Mouse (Mus musculus) kidney, postnatal 36 days (tissue): ENCODE data around the gene Trmt1.

Source experiments
- DNase-seq, 2 experiments: peaks; one replicate each; pipeline ENCODE4 v3.0.0; 2021 to 2022; ENCODE audit warnings: mixed read lengths in 2 of 2

The Trmt1 gene

DNA sequence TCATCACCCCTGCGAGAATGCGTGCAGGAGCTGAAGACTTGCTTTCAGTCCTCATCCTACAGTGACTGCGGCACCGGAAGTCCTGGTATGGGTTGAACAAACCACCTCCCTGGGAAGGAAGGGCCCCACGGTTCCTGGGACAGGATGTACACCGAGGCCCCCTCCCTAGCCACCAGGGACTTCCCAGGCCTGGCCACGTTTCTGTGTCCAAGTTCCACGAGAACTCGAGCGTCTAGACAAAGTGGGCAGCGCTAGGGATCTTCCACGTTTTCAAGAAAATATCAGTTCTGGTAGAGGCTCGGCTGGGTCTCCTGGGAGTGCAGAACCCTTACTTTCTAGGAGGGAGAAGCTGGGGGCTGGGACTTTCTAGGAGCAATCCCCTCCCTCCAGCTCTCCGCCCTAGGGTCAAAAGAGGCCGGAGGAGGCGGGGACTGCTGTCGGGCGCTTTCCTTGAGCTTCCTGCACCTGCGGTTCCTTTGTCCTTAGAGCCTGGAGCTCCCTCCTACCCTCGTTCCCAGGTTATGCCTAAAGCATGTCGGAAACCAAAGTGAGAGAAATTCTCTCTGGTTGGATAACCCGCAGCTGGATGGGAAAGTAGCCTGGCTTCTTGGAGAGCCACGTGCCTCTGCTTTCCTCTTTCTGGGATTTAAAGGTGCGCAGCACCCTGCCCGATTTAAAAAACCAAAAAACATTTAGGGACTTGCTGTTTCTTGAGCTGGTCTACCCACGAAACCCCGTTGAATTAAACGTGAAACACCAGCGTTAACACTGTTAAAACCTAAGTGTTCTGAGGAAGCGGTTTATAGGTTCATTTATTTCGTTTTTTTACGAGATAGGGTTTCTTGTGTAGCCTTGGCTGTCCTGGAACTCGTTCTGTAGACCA lies 25.9 kb upstream of the Trmt1 start:
- DNase-seq, result peak; percentile 79 to 82

DNA sequence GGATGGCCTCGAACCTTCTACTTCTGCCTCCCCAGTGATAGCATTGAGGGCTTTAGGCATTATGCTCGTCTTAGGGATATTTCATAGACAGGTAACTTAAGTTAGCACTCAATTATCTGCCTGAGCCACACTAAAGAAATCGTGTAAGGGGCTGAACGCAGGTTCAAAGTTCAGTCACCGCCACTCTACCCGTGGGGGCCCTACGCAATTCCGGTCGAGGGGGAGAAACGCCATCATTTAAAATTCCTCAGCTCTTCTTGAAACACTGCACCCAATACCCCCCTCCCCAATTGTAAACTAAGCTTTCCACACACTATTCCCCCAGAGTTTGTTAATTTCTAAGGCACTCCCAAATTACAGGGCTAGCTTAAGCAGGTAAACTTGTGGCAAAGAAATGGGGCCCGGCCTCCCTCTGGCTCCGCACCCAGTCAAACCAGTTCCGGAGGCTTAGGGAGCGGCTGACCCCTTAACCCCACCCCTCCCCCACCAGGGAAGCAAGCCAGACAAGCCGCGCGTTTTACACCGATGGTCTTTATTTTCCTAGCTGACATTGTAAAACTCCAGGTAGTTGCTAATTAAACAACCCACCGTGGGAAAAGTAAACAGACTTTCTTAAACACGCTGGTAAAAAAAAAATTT lies 25.2 kb upstream of the Trmt1 start:
- DNase-seq, result peak; percentile 78 to 89

DNA sequence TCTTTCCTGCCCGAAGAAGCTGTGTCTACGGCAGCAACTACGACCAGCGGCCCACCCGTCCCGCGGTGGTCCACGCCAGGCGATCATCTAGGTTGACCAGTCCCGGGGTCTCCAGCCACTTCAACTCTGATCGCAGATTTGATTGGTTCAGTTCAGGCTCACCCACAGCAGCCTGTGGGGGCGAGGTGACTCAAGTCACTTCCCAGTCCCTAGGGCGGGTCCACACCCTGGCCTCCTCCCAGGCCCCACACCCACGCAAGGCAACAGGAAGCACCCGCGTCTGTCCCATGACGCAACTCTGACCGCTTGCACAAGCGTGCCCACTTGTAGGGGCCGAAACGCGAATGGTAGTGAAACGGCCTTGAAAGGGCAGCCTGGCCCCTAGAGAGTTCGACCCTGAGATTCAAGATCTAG lies 24.6 kb upstream of the Trmt1 start:
- peak; percentile 91 to 94 for DNase-seq

DNA sequence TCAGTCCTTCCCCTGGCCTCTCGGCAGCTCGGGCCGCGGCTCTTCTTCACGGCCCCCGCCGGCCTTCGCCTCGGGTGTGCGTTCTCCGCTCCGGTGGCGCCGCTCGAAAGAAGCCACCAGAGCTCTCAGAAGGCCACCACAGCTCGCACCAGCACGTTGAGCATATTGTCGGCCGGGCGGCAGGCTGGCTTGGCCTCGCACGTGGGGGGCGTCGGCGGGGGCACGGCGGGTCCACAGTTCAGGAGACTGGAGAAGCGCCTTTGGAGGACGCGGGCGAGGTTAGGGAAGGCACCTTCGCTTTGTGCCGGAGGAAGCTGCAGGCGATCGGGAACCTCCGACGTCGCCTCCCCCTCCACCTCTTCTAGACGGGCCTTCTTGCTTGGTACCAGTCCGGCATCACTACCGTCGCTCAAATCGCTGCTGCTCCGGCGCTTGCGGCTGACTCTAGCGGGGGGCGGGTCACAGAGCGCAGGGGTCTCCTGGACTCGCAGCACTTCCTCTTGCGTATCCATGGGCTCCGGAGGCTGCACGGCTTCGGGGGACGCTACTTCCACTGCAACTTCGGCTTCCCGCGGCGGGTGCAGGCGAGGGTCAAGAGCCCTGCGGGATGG lies 24.0 kb upstream of the Trmt1 start:
- peak in 1 of 2 experiments; percentile 69 for DNase-seq

DNA sequence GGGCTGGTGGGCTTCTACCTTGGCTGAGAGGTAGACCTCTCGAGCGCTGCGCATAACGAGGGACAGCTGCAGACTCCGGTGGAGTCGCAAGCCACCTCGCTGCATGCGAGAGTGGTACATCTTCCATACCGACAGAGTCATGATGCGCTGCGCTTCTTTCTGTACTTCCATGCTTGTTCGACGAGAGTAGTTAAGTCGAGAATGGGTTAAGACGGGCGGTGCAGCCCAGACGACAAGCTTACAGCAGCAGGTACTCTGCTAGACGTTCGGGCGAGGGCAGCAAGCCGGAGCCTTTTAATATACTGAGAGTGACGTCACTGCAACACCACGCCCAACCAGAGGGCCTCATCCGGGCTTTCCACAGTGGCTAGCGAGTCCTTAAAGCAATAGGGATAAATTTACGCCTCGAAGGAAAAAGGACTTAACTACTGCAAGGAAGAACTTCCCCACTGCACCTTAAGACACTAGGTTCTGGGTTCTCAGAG lies 23.5 kb upstream of the Trmt1 start, which contains the start of gene Ier2:
Gene Ier2, minus strand, starts transcription at position 272 of the 485 bp plus-strand sequence.
- DNase-seq, result peak; percentile 96 to 98

DNA sequence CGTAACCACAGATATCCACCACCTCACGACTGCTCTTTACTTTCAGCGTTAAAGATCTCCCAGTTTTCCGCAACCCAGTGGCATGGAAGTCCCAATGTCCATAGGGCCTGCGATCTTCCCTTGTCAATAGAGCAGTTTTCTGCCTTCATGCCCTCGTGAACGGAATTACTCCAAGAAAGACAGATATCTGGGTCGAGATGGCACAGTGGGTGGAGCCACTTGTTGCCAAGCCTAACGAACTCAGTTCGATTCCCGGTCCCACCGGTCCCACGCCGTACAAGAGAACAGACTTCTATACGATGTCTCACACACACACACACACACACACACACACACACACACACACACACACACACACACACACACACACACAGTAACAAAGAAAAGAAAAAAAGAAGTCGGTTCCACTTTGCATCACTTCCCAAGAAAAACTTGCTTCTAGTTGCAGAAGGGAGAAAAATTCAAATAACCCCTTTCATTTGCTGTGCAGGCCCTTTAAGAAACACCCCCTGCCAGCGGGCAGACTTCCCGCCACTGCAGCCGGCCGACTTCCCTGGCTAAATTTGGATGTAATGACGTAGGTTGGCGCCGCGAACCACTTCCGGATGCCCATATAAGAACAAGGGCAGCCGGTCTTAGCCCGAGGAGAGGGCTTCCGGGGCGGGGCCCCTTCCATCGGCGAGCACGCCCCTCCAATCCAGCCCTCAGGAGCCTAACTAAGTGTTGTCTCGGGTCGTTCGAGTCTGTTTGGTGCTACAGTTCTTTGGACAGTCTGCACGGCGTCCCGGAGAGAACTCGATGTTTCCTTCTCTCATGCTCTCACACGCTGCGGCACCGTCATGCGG lies 22.4 kb upstream of the Trmt1 start:
- peak; percentile 98 to 99 for DNase-seq

DNA sequence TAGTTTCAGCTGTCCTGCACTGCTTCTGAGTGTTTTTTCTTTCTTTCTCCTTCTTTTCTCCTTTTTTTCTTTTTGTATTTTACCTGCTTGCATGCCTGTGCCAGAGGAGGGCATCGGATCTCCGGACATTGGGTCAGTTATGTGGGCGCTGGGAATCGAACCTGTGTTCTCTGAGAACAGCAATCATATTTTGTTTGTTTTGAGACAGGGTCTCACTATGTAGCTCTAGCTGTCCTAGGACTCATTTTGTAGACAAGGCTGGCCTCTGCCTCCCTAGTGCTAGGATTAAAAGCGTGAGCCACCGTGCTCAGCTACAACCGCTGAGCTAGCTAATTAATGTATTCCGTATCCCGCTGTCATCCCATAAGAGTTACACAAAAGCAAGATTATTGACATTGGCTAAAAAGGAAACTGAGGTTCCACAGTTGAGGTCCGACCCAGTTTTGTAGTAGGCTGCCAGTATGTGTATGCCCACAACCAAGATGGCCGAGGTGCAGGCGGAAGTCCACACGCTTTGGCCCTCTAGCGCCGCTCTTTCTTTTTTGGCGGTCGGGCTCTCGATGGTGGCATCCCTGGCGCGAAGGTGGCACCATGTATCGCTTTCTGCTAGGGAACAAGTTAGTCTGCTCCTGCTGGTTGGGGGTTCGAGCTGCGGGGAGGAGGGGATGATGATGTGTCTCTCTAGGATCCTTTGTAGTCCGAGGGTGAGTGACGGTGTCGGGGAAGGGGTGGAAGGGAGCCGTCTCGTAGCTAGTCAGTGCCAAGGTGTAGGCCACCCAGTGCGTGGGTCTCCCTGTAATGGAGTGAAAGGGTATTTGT lies 21.3 kb upstream of the Trmt1 start:
- DNase-seq, result peak; percentile 87 to 89

DNA sequence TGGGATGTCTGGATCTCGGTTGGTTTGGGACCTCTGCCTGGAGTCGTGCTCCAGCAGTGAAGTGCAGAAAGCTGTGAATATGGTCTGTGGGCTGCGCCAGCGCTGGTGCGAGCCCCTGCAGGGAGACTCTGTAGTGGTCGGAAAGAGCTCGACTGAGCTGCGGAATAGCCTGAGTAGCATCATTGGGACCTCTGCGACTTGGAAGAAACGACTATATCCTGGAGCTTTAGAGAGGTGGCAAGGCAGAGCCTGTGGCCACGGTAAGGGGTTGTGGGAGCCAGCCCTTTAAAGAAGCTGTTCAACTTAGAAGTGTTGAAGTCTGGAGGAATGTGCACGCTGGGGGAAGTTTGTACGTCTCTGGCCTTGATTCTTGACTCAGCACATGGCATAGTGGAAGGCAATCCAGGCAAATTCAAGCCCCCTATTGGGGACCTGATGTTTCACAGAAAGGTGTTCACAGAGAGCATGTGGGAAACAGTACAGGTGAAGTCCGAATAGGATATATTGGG lies 20.7 kb upstream of the Trmt1 start:
- no peak for DNase-seq

DNA sequence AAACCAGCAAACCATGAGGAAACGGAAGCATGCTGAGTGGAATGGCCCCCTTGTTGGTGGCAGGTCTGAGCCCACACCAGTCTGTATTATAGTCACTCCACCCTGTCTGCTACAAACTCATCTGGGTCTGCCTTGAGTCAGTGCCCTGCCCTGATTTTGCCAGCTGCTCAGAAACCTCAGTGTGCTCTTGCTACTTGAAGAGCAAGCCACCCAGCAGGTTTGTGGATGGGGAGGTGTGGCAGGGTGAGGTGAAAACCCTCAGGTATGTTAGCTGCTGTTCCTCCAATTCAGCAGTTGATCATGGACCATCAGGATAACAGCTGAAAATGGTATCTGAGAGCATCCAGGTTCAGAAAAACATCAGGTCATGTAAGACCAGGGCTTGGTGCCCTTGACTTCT lies 18.0 kb upstream of the Trmt1 start:
- no peak for DNase-seq

DNA sequence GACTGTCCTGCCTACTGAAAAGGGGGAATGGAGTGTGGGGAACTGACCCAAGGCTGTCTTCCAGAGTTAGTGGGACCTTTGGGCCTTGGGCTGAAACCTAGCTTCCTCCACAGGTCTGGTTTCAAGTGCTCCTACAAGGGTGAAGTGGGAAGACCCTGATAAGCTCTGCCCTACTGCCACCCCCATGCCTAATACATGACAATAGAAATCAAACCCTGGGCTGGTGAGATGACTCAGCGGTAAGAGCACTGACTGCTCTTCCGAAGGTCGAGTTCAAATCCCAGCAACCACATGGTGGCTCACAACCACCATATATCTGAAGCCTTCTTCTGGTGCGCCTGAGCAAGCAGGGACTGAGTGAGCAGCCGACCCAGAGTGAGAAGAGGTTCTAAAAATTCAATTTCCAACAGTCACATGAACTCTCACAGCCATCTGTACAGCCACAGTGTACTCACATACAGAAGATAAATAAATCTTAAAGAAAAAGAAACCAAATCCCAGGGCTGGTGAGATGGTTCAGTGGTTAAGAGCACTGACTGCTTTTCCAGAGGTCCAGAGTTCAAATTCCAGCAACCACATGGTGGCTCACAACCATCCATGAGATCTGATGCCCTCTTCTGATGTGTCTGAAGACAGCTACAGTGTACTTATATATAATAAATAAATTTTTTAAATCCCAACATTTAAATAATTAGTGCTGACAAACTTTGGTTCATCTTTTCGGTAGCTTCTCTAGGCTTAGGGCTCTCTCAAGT lies 17.2 kb upstream of the Trmt1 start:
- peak; percentile 50 to 54 for DNase-seq

DNA sequence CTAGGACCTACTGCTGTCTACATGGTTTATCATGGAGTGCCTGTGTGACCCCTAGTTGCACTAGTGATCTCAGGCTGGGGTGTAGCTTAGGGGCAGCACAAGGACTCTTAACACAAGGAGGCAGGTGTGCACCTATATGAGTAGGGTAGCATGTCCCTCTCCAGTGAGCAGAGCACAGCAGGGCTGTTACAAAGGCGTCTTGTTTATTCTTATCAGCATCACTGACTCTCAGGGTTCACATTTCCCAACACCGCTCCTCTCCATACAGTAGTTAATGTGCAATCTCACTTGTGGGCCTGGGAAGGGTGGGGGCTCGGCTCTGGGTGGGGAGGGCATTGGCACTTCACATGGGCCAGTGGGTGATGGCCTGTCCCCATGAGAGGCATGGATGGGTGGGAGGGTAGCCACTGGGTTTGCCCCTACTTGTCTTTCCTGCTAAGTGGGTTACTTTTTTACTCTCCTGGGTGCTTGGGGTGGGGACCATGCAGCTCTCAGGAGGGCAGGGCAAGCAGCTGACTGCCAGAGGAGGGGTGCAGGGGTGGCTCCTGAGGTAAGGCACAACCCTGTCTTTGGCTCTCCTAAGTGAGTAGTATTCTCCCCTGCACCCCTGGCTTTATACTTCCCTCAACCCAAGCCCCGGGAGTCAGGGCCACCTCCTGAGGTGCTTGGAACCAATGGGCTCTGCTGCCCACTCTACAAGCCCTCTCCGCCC lies 15.7 kb upstream of the Trmt1 start:
- DNase-seq, result peak; percentile 27 to 51

DNA sequence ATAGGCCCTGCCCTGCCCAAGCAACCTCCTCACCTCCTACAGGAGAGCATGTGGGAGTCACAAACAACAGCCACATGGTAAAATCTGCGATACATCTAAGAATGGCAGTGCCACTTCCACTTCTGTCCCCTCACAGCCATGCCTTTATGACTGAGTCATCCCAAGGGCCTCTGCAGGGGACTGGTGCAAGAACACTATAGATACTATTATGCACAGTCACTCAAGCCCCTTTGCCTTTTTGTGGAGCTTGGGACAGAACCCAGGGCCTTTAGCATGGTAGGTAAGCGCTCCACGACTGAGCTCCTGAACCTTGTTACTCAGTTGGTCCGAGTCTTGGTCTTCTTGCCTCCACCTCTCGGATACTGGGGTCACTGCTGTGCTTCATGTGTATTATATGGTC lies 8.8 kb upstream of the Trmt1 start:
- no peak for DNase-seq

DNA sequence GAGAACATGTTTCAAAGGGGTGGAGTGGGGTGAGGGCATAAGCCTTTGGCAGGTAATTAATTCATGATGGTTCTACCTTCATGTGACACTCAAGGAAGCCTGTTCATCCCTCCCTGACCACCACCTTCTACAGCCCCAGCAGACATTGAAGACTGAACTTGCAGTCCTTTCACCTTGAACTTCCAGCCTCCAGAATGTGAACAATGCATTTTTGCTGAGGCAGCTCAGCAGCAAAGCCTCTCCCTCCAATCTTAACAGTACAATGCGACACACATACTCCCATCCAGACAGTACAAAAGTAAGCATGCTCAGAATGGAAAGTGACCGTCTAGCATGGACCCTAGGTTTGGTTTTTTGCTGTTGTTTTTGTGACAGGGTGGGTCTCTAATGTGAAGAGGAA lies 4.6 kb upstream of the Trmt1 start:
- no peak for DNase-seq

DNA sequence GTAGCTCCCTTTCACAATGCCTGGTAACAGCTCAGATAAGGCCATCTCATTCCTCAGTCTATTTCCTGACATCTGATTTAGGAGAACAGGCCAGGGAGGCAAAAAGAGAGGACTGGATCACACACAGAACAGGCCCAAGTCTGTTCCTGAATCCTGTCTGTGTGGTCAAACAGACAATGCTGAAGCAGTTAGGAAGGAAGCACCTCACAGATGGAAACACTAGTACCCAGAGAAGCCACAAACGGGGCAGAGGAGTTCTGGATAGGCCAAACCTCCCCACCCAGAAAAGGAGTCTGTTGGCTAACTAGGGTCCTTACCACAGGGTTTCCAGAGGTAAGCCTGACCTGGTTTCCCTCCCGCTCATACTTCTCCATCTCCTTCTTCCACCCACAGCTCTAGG lies 3.9 kb upstream of the Trmt1 start:
- no peak for DNase-seq

DNA sequence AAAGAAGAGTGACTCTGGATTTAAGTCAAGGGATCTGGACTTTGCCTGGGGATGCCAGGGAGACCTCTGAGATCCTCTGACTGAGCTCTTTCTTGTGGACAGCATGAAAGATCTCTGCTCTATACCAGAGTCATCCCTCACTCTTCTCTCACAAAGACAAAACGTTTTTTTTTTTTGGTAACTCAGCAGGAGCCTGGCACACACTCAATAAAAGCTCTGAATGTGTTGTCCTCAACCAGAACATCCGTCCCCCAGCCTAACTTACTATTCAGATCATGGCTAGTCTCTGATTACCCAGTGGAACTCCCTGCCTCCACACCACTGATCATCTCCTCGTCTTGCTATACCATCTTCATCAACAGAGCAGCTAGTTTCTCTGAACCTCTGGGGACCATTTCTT lies 1.6 kb upstream of the Trmt1 start:
- DNase-seq, result no peak

DNA sequence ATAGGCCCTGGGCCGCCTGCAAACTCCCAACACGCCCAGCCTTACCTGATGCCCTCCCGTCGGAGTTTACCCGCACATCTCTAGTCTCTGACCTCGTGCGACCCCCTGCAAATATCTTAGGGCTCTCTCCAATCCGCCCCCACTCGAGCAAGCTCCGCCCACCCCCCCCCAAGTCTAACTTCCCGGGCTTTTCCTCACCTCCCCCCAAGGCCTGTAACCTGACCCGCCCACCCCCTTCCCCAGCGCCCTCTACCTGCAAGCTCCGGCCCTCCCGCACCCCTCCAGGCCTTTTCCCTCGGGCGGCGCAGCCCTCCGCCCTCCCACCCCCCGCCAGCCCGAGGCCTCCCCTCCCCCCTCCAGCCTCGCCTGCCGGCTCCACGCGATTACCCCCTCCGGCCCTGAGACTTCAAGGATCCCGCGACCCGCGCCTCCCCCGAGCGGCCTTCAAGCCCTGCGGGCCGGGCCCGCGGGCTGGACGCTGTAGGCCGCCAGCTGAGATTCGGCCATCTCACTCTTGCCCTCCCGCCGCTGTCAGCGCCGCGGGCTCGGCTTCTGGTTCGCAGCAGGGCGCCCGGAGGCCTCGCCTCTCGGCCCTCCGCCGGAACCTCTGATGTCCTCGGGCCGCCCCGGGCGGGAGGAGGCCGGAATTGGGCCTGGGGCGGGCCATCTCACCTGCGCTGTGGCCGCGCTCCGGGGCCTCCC lies 1.0 kb downstream of the Trmt1 start:
- DNase-seq, result peak; percentile 34 to 59

DNA sequence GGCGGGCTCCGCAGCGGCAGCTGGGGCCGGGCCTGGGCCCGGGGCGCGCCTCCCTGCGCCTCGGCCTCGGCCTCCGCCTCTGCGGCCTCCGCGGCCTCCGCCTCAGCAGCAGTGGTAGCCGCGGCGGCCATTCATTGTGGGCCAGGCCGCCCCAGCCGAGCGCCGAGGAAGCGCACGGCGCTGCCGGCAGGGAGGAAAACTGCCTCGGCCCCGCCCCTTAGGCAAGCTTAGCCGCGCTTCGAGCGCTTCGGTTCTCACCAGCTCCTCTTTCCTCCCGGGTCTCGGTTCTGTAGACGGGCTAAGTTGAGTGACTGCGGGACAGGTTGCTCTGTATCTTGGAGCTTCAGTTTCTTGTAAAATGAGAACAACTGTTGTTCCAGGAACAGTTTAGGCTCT lies 1.6 kb downstream of the Trmt1 start, which contains the start of gene Nacc1:
Gene Nacc1, minus strand, starts transcription at position 158 of the 396 bp plus-strand sequence.
- peak; percentile 92 to 96 for DNase-seq

DNA sequence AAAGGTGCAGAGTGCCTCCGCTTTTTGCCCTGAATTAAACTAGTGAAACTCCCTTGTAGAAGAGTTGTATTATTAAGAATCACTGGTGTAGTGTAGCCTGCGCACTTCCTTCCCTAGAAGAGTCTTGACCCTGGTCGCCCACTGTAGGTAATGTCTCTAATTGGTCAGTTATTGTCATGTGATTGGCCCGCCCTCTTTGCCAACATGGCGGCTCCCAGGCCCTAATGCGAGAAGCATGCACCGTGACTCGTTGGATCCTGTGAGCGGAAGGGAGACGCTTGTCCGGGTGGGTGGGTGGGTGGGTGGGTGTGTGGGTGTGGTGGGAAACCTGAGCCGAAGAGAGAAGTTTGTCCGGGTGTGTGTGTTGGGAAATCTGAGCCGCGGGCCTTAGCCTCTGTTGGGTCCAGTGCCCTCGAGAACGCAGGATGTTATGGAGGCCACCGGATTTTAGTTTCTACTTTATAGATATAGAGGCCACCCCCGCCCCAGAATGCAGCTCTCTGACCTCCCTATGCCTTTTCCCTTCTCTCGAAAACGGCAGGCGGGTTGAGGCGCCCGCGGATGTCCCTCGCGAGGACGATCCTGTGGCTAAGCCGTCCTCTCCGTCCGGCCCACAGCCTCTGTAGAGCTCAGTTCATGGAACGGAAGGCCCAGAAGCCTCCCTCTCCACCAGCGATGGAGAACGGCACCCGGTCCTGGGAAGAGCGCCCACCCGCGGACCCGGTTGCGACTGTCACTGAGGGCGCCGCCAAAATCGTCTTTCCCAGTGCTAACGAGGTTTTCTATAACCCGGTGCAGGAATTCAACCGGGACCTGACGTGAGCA lies 3.2 kb downstream of the Trmt1 start:
- peak; percentile 93 to 95 for DNase-seq
